ENCODE assay signal across 21 mouse cellular contexts in the genomic region with DNA sequence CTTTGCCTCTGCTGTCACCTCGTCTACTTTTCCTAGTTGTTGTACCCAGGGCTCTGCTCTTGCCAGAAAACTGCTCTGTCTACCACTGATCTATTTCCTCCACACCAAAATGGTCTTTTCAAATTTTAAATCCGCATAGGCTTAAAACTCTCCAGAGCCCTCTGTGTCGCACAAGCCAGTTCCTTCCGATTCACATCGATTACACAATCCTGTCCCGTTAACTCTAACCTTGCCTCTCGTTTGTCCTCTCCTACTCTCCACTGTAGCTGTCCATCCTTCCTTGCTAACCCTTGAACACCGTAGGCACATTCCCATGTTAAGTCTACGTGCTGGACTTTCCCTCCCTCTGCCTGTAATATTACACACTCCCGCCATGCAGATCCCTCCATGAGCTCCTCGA. TPM values are rescaled to one million over a fixed set of nuclear protein-coding genes. Genes with fewer than 3 reads are reported as not detected.
DNase-seq lines count a peak whose midpoint lies in the region; ATAC-seq and TF ChIP-seq lines count a peak whose summit lies in the region.
"Had no signal": no experiment of that assay in that cellular context is flagged by ENCODE, and none has a peak within 500 bp of the region (broad histone marks: within the 10 kb centered on the region; RNA-seq: fewer than 3 reads in every experiment).

No protein-coding gene starts in this region.

- no peaks in the 10 kb centered on the region for H3K27me3 ChIP-seq in intestine, postnatal 0 days (replicated peaks; ENCODE audit: control insufficient read depth, insufficient read depth, low read length)
- H3K27me3 ChIP-seq in intestine, embryonic 15.5 days (replicated peaks) = no peaks in the 10 kb centered on the region
- H3K27me3 ChIP-seq in megakaryocyte, embryonic 14.5 days (replicated peaks) = no peaks in the 10 kb centered on the region
- no peaks in the 10 kb centered on the region for H3K27me3 ChIP-seq in forebrain, embryonic 12.5 days
- H3K27me3 ChIP-seq: hindbrain, embryonic 12.5 days; limb, embryonic 12.5 days had no signal

- no peak overlapping the region for H3K27ac ChIP-seq in intestine, postnatal 0 days (ENCODE audit: low read depth, low read length)
- no peak overlapping the region for H3K27ac ChIP-seq in intestine, embryonic 15.5 days
- H3K27ac ChIP-seq in forebrain, embryonic 12.5 days = no peak overlapping the region
- H3K27ac ChIP-seq: embryonic facial prominence, embryonic 10.5 days; hindbrain, embryonic 12.5 days; kidney, postnatal 0 days; limb, embryonic 12.5 days had no signal

- 0 out of 2 replicates have a peak, but pooled peaks cover 15% of the 10 kb centered on the region for H3K4me1 ChIP-seq in intestine, postnatal 0 days (replicated peaks; ENCODE audit: control insufficient read depth, insufficient read depth, low read length)
- H3K4me1 ChIP-seq in intestine, embryonic 15.5 days (replicated peaks) = peaks cover 35% of the 10 kb centered on the region
- H3K4me1 ChIP-seq in megakaryocyte, embryonic 14.5 days = peaks cover 46% of the 10 kb centered on the region
- peaks cover 46% of the 10 kb centered on the region for H3K4me1 ChIP-seq in forebrain, embryonic 12.5 days

- ATAC-seq in intestine, postnatal 0 days = no peak
- no peak for ATAC-seq in intestine, embryonic 15.5 days
- ATAC-seq in megakaryocyte, adult 5-6 weeks (ENCODE audit: poor library complexity, severe bottlenecking) = no peak
- no peak for ATAC-seq in forebrain, embryonic 12.5 days (ENCODE audit: low FRiP score)
- ATAC-seq: CD4-positive, CD25-positive, alpha-beta regulatory T cell, adult 4 months; forebrain, embryonic 16.5 days; inflammation-experienced regulatory T-cells, adult 6 months; midbrain, embryonic 16.5 days had no signal

- no peak overlapping the region for H3K4me3 ChIP-seq in intestine, postnatal 0 days (ENCODE audit: low read depth, low read length)
- H3K4me3 ChIP-seq in intestine, embryonic 15.5 days (replicated peaks) = no peak overlapping the region
- peak overlapping the region; percentile 10 for H3K4me3 ChIP-seq in megakaryocyte, embryonic 14.5 days (replicated peaks)
- H3K4me3 ChIP-seq in forebrain, embryonic 12.5 days (replicated peaks) = no peak overlapping the region
- H3K4me3 ChIP-seq: embryonic facial prominence, embryonic 10.5 days; hindbrain, embryonic 12.5 days; limb, embryonic 12.5 days had no signal

- H3K9me3 ChIP-seq in intestine, postnatal 0 days (ENCODE audit: control insufficient read depth) = no peaks in the 10 kb centered on the region
- H3K9me3 ChIP-seq in intestine, embryonic 15.5 days = no peaks in the 10 kb centered on the region
- H3K9me3 ChIP-seq in megakaryocyte, embryonic 14.5 days = no peaks in the 10 kb centered on the region
- no peaks in the 10 kb centered on the region for H3K9me3 ChIP-seq in forebrain, embryonic 12.5 days
- H3K9me3 ChIP-seq: embryonic facial prominence, embryonic 10.5 days; hindbrain, embryonic 12.5 days; limb, embryonic 12.5 days had no signal

- H3K4me2 ChIP-seq in intestine, postnatal 0 days (replicated peaks; ENCODE audit: low read depth) = 0 out of 2 replicates have a peak overlapping the region, but pooled peaks have one; percentile 28
- no peak overlapping the region for H3K4me2 ChIP-seq in intestine, embryonic 15.5 days (replicated peaks)
- no peak overlapping the region for H3K4me2 ChIP-seq in forebrain, embryonic 12.5 days
- H3K4me2 ChIP-seq: hindbrain, embryonic 12.5 days; limb, embryonic 12.5 days had no signal

- TF ChIP-seq CTCF in intestine, postnatal 0 days (IDR thresholded peaks at IDR 0.05; ENCODE audit: low read depth) = no peak

- no peaks in the 10 kb centered on the region for H3K36me3 ChIP-seq in intestine, postnatal 0 days (ENCODE audit: control insufficient read depth, insufficient read depth)
- no peaks in the 10 kb centered on the region for H3K36me3 ChIP-seq in intestine, embryonic 15.5 days
- no peaks in the 10 kb centered on the region for H3K36me3 ChIP-seq in megakaryocyte, embryonic 14.5 days (replicated peaks; ENCODE audit: low read length)
- H3K36me3 ChIP-seq in forebrain, embryonic 12.5 days (replicated peaks) = no peaks in the 10 kb centered on the region
- H3K36me3 ChIP-seq: embryonic facial prominence, embryonic 10.5 days; hindbrain, embryonic 12.5 days; limb, embryonic 12.5 days had no signal

- DNase-seq in adrenal gland, postnatal 10 days = peak; percentile 17
- no peak for DNase-seq in adrenal gland, adult 8-10 months
- DNase-seq in kidney, adult 11 months = no peak
- DNase-seq: cerebellum, adult 18-20 months; retina, postnatal 1 day; right cerebral cortex, postnatal 4 days; thymus, postnatal 36 days had no signal

- 60% methylated on average over 11 of the region's 11 CpGs for WGBS in intestine, postnatal 0 days
- 70% methylated on average over 11 of the region's 11 CpGs for WGBS in intestine, embryonic 15.5 days
- 93% methylated on average over 11 of the region's 11 CpGs for WGBS in forebrain, embryonic 12.5 days

- no peak overlapping the region for H3K9ac ChIP-seq in intestine, postnatal 0 days (ENCODE audit: low read depth, low read length)
- H3K9ac ChIP-seq in intestine, embryonic 15.5 days = no peak overlapping the region
- no peak overlapping the region for H3K9ac ChIP-seq in forebrain, embryonic 12.5 days
- H3K9ac ChIP-seq: hindbrain, embryonic 12.5 days; limb, embryonic 12.5 days had no signal

RNA-seq across cellular contexts. Expression of a gene that starts 6.5 kb away (rescaled TPM):
- total RNA-seq in adrenal gland, postnatal 10 days (2021) = 10 to 100 TPM; 24.6 to 28.2 TPM
- total RNA-seq in adrenal gland, adult 8-10 months (2022) = 10 to 100 TPM; 18.9 to 23.2 (median 21.9) TPM
- 10.6 and 11.4 TPM in 2 replicates for polyA plus RNA-seq in intestine, postnatal 0 days (2015; fragmentation: Nextera tagmentation; extraction: Ambion mirVana)
- polyA plus RNA-seq in intestine, embryonic 15.5 days (2015; fragmentation: Nextera tagmentation; extraction: Ambion mirVana) = 18.2 and 21.6 TPM in 2 replicates
- polyA plus RNA-seq in megakaryocyte, embryonic 14.5 days (2012; ENCODE audit: insufficient read depth, low replicate concordance) = 0.10 TPM in 1 of 2 replicates, not detected in the other
- total RNA-seq in megakaryocyte, adult 5-6 weeks (2015) = 0.91 and 1.9 TPM in 2 replicates
- 0.49 and 1.0 TPM in 2 replicates for total RNA-seq in megakaryocyte, adult 5-6 weeks (2017)
- polyA plus RNA-seq in forebrain, embryonic 12.5 days (2016; fragmentation: Nextera tagmentation; extraction: Ambion mirVana) = 15.3 and 16.2 TPM in 2 replicates
- total RNA-seq: MEL had no signal
- polyA plus RNA-seq: CD4-positive, CD25-positive, alpha-beta regulatory T cell, adult 4 months; inflammation-experienced regulatory T-cells, adult 6 months had no signal

Comparison
In these comparisons a context has a peak if more than half of its experiments do, and no peak if none do; other contexts are left out.
1. RNA of a gene that starts 6.5 kb away (polyA plus RNA-seq): 18.2 to 21.6 TPM in intestine, embryonic 15.5 days, 15.3 to 16.2 TPM in forebrain, embryonic 12.5 days and 10.6 to 11.4 TPM in intestine, postnatal 0 days; 0.10 TPM in megakaryocyte, embryonic 14.5 days; every median in the first group is over 10 times any median in the second.